Mouse (Mus musculus) stomach, embryonic 15.5 days (tissue): ENCODE data around the gene Dnhd1. TPM values are rescaled to one million over a fixed set of nuclear protein-coding genes. Genes with fewer than 3 reads are reported as not detected.

Source experiments
- ATAC-seq: fragments of 200-750 bp; cut with Nextera tagmentation; 2 replicates; pipeline ENCODE4 v1.8.0; 2017; ENCODE audit warnings: low read depth, moderate number of reproducible peaks, moderate TSS enrichment; ENCODE audit not compliant: insufficient read depth, low FRiP score
- H3K27ac ChIP-seq: fragments of 300-500 bp; sonication (generic); 2 replicates; pipeline ENCODE4 v1.5.1; 2015; ENCODE audit warnings: mild to moderate bottlenecking, inconsistent platforms
- H3K27me3 ChIP-seq: fragments of 300-500 bp; sonication (generic); replicated peaks from 2 replicates; pipeline ENCODE4 v1.6.1; 2015; ENCODE audit warnings: inconsistent platforms
- H3K36me3 ChIP-seq: fragments of 300-500 bp; sonication (generic); 2 replicates; pipeline ENCODE4 v1.6.1; 2015; ENCODE audit warnings: inconsistent platforms
- H3K4me1 ChIP-seq: fragments of 300-500 bp; sonication (generic); 2 replicates; pipeline ENCODE4 v1.6.1; 2015; ENCODE audit warnings: inconsistent platforms
- H3K4me2 ChIP-seq: fragments of 300-500 bp; sonication (generic); 2 replicates; pipeline ENCODE4 v1.6.1; 2015; ENCODE audit warnings: mild to moderate bottlenecking, inconsistent platforms
- H3K4me3 ChIP-seq: fragments of 300-500 bp; sonication (generic); replicated peaks from 2 replicates; pipeline ENCODE4 v1.5.1; 2015; ENCODE audit warnings: inconsistent platforms
- H3K9ac ChIP-seq: fragments of 300-500 bp; sonication (generic); 2 replicates; pipeline ENCODE4 v1.6.1; 2015; ENCODE audit warnings: inconsistent platforms
- H3K9me3 ChIP-seq: fragments of 300-500 bp; sonication (generic); 2 replicates; pipeline ENCODE4 v1.6.1; 2016; ENCODE audit warnings: inconsistent platforms
- WGBS: fragments of 180-500 bp; shearing (Covaris S2); methylation state at CpG from one replicate; pipeline ENCODE4 v1.1.7; 2015; 5-methylcytosine and 5-hydroxymethylcytosine counted together
- polyA plus RNA-seq: library from polyadenylated mRNA; unstranded; fragments of >200 nt; fragmentation: Nextera tagmentation; extraction: Ambion mirVana; gene quantifications from 2 replicates; pipeline ENCODE4 v1.2.1, GENCODE M21; 2015

Dnhd1 gene
- polyA plus RNA-seq, 1 experiment from 2014 or later = 0.95 TPM

DNA sequence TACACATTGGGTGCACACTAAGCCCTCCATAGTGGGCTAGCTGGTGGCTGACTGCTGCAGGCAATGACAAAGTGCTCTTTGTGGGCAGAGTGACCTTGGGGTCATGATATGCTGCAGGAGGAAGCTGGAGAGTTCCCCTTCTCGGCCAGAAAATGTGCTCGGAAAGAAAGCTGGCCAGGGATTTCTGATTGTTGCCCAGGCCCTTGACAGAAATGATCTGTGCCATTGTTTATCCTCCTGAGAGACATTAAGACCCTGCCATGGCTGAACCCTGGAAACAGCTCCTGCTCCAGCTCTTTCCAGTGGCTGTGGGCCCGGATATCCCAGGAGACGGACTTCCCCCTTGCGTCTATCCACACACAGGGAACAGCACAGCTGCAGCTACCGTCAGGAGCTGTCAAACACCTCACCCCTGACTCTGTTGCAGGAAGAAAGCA, 117.1 kb downstream of the Dnhd1 start:
- H3K4me1 ChIP-seq = peaks cover 11% of the 10 kb centered on the region
- peak overlapping the region; percentile 48 for H3K27ac ChIP-seq
- no peak overlapping the region for H3K4me2 ChIP-seq
- peaks cover 35% of the 10 kb centered on the region for H3K36me3 ChIP-seq
- peak; percentile 38; the same call in 1 of the 2 replicates for ATAC-seq
- H3K9me3 ChIP-seq = no peaks in the 10 kb centered on the region
- no peak overlapping the region for H3K9ac ChIP-seq
- H3K4me3 ChIP-seq = no peak overlapping the region
- no peaks in the 10 kb centered on the region for H3K27me3 ChIP-seq
- 16% methylated on average over 6 of the region's 6 CpGs for WGBS

GRCm38 (mm10) chr7:105769959-105770358, 119.3 kb downstream of the Dnhd1 start:
- no peak overlapping the region for H3K9ac ChIP-seq
- no peak overlapping the region for H3K27ac ChIP-seq
- peaks cover 15% of the 10 kb centered on the region for H3K4me1 ChIP-seq
- H3K4me2 ChIP-seq = no peak overlapping the region
- no peaks in the 10 kb centered on the region for H3K27me3 ChIP-seq
- WGBS = 69% methylated on average over 3 of the region's 3 CpGs
- no peaks in the 10 kb centered on the region for H3K9me3 ChIP-seq
- ATAC-seq = no peak
- peaks cover 19% of the 10 kb centered on the region for H3K36me3 ChIP-seq
- no peak overlapping the region for H3K4me3 ChIP-seq

Other genes with a start within 250 kb of the Dnhd1 start
- not detected in 2 replicates for gene Cnga4, start 246.3 kb upstream of the Dnhd1 start, polyA plus RNA-seq
- 0.52 and 0.57 TPM in 2 replicates for gene Cckbr, start 225.1 kb upstream of the Dnhd1 start, polyA plus RNA-seq
- gene Cavin3, start 168.5 kb upstream of the Dnhd1 start, polyA plus RNA-seq = 115 and 131 TPM in 2 replicates
- 31.5 and 31.8 TPM in 2 replicates for gene Smpd1, start 96.5 kb upstream of the Dnhd1 start, polyA plus RNA-seq
- 31.3 and 36.1 TPM in 2 replicates for gene Apbb1, start 69.2 kb upstream of the Dnhd1 start, polyA plus RNA-seq
- gene Hpx, start 50.7 kb upstream of the Dnhd1 start, polyA plus RNA-seq = 7.0 and 17.7 TPM in 2 replicates
- 27.8 and 29.8 TPM in 2 replicates for gene Trim3, start 17.3 kb upstream of the Dnhd1 start, polyA plus RNA-seq
- 189 and 199 TPM in 2 replicates for gene Timm10b, start 10.8 kb upstream of the Dnhd1 start, polyA plus RNA-seq
- gene Arfip2, start 10.4 kb upstream of the Dnhd1 start, polyA plus RNA-seq = 69.0 and 81.8 TPM in 2 replicates
- 24.2 and 37.0 TPM in 2 replicates for gene Gm45799, start 10.3 kb upstream of the Dnhd1 start, polyA plus RNA-seq
- gene Ilk, start 85.8 kb downstream of the Dnhd1 start, polyA plus RNA-seq = 352 TPM in 2 replicates
- 26.9 and 38.3 TPM in 2 replicates for gene Rrp8, start 86.6 kb downstream of the Dnhd1 start, polyA plus RNA-seq
- gene Taf10, start 93.5 kb downstream of the Dnhd1 start, polyA plus RNA-seq = 123 and 139 TPM in 2 replicates
- gene Tpp1, start 101.4 kb downstream of the Dnhd1 start, polyA plus RNA-seq = 69.5 and 73.3 TPM in 2 replicates
- 8.6 and 10.4 TPM in 2 replicates for gene Dchs1, start 136.8 kb downstream of the Dnhd1 start, polyA plus RNA-seq
- 405 and 416 TPM in 2 replicates for gene Mrpl17, start 160.3 kb downstream of the Dnhd1 start, polyA plus RNA-seq